Mouse (Mus musculus): ENCODE results near the gene Art3. TPM values are rescaled to one million over a fixed set of nuclear protein-coding genes. Genes with fewer than 3 reads are reported as not detected.

The Art3 gene
- polyA plus RNA-seq, 1 experiment from 2014 or later = 59.2 TPM

DNA sequence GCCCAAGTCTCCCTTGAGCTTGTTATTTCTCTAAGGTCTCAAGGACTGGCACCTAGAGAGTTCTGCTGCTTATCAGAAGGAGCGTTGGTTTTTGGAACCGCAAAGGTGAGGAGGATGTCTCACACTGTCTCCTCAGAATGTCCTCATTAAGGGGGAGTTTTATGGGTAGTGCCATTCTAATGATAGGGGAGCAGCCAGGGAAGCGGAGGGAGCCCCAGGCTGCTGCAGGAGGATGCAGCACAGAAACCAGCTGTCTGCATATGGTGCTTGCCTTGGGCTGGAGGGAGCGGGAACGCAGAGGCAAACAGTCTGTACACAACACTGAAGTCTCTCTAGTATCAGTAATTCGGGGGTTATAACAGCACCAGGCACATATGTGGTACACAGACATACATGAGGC, 39.3 kb downstream of the Art3 start:
- no peak for ATAC-seq (ENCODE audit: insufficient number of reproducible peaks, insufficient read depth, low FRiP score, low read depth)
- H3K4me3 ChIP-seq (ENCODE audit: control insufficient read depth in 1 of 2, insufficient read depth in 1 of 2, low read depth in 1 of 2, low read length in 2 of 2) = no peak overlapping the region
- no peak overlapping the region for H3K27ac ChIP-seq (replicated peaks in 1 of 2; ENCODE audit: control insufficient read depth in 1 of 2, insufficient read depth in 1 of 2, low read depth in 2 of 2, low read length in 2 of 2)
- no peaks in the 10 kb centered on the region for H3K36me3 ChIP-seq (ENCODE audit: control insufficient read depth, insufficient read depth, low read length)
- no peaks in the 10 kb centered on the region for H3K27me3 ChIP-seq (ENCODE audit: control insufficient read depth, insufficient read depth, low read length)
- no peak overlapping the region for H3K9ac ChIP-seq (ENCODE audit: low read length)
- H3K4me1 ChIP-seq (ENCODE audit: control insufficient read depth in 2 of 2, insufficient read depth in 2 of 2, low read length in 2 of 2) = peaks cover 5% of the 10 kb centered on the region in 2 experiments; a peak in 2 of 4 replicates
- 74% methylated on average over 6 of the region's 6 CpGs for WGBS
- H3K4me2 ChIP-seq (ENCODE audit: low read length) = no peak overlapping the region
- no peaks in the 10 kb centered on the region for H3K9me3 ChIP-seq (ENCODE audit: control insufficient read depth, low read length)

DNA sequence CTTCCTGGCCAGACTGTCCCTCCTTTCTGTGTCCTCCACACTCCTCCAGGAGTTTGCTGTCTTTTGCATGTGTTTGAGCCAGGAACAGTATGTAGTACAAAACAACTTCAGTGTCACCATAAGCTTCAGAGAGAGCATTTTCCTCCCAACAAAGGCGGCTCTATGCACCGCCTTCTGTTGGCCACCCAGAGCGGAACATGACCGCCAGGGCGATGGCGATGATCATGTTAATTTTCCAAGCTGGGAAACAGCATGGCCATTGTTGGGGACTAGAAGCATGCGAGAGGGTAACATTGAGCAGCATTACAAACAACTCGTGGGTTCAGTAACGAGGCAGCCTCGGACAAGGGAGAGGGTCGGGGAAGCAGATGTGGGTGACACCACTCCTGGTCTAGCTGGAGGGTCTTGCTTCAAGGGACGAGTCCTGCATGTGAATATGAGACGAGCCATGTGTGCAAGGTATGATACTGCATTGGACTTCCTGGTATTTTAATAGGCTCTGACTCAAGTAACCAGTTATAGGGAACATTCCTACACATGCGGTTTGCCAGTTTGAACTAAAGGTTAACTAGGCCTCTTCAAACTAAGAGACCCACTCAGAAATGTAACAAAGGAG, 39.8 kb downstream of the Art3 start:
- Histone ChIP-seq H3K36me3 (ENCODE audit: control insufficient read depth, insufficient read depth, low read length) (no peaks in the 10 kb centered on the region), H3K4me2 (ENCODE audit: low read length) (no peak overlapping the region), H3K9me3 (ENCODE audit: control insufficient read depth, low read length) (no peaks in the 10 kb centered on the region), H3K27ac (replicated peaks in 1 of 2; ENCODE audit: control insufficient read depth in 1 of 2, insufficient read depth in 1 of 2, low read depth in 2 of 2, low read length in 2 of 2) (no peak overlapping the region), H3K9ac (ENCODE audit: low read length) (no peak overlapping the region), H3K4me3 (ENCODE audit: control insufficient read depth in 1 of 2, insufficient read depth in 1 of 2, low read depth in 1 of 2, low read length in 2 of 2) (no peak overlapping the region), H3K27me3 (ENCODE audit: control insufficient read depth, insufficient read depth, low read length) (no peaks in the 10 kb centered on the region), H3K4me1 (ENCODE audit: control insufficient read depth in 2 of 2, insufficient read depth in 2 of 2, low read length in 2 of 2) (peaks cover 5 to 7% of the 10 kb centered on the region in 2 experiments; a peak in 2 of 4 replicates)
- ATAC-seq (ENCODE audit: insufficient number of reproducible peaks, insufficient read depth, low FRiP score, low read depth) = no peak
- 84% methylated on average over 14 of the region's 14 CpGs for WGBS

DNA sequence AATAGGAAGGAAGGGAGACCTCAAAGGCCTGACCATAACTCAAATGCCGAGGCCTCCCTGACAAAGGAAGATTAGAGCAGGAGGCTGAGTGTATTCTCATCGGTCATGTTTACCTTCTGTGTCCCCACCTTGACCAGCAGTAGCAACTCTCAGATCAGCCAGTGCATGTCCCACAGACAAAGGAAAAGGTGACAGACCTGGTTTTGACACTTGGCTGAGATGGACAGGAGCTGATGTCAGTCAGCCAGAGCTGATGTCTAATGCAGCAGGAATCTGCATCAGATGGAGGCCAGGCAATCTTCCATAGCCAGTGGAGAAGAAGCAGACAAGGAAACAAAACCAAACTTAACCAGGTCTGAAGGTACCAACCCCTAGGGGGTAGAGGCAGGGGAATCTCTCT, 41.0 kb downstream of the Art3 start:
- no peak overlapping the region for H3K4me3 ChIP-seq (ENCODE audit: control insufficient read depth in 1 of 2, insufficient read depth in 1 of 2, low read depth in 1 of 2, low read length in 2 of 2)
- H3K4me2 ChIP-seq (ENCODE audit: low read length) = no peak overlapping the region
- 26% methylated on average over 2 of the region's 2 CpGs for WGBS
- no peak overlapping the region for H3K9ac ChIP-seq (ENCODE audit: low read length)
- H3K27ac ChIP-seq (replicated peaks in 1 of 2; ENCODE audit: control insufficient read depth in 1 of 2, insufficient read depth in 1 of 2, low read depth in 2 of 2, low read length in 2 of 2) = no peak overlapping the region
- no peaks in the 10 kb centered on the region for H3K9me3 ChIP-seq (ENCODE audit: control insufficient read depth, low read length)
- H3K36me3 ChIP-seq (ENCODE audit: control insufficient read depth, insufficient read depth, low read length) = no peaks in the 10 kb centered on the region
- H3K27me3 ChIP-seq (ENCODE audit: control insufficient read depth, insufficient read depth, low read length) = no peaks in the 10 kb centered on the region
- ATAC-seq (ENCODE audit: insufficient number of reproducible peaks, insufficient read depth, low FRiP score, low read depth) = no peak
- peaks cover 8 to 17% of the 10 kb centered on the region in 2 experiments; a peak in 3 of 4 replicates for H3K4me1 ChIP-seq (ENCODE audit: control insufficient read depth in 2 of 2, insufficient read depth in 2 of 2, low read length in 2 of 2)

DNA sequence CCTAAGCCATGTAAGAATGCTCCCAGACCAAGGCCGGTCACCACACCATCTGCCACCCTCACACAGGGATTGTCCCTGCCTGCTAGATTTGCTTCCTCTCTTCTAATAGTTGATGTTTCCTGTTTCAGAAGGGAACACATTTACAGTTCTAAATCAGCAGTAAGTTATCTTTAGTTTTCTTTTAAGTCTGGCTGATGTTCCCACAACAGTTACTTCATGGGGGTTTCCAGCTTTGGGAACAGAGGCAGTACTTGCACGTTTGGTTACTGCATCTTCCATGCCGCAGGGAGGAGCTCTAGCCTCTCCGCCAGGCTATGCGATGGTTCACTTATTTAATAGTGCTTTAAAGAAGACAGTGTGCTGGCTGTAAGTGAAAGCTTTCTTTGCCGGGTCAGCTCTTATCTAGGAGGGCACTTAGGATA, 43.1 kb downstream of the Art3 start:
- Histone ChIP-seq H3K9me3 (ENCODE audit: control insufficient read depth, low read length) (no peaks in the 10 kb centered on the region), H3K36me3 (ENCODE audit: control insufficient read depth, insufficient read depth, low read length) (no peaks in the 10 kb centered on the region), H3K27ac (replicated peaks in 1 of 2; ENCODE audit: control insufficient read depth in 1 of 2, insufficient read depth in 1 of 2, low read depth in 2 of 2, low read length in 2 of 2) (0 out of 4 replicates have a peak overlapping the region, but pooled peaks of 1 of the 2 experiments have one; percentile 0), H3K4me3 (ENCODE audit: control insufficient read depth in 1 of 2, insufficient read depth in 1 of 2, low read depth in 1 of 2, low read length in 2 of 2) (no peak overlapping the region), H3K4me2 (ENCODE audit: low read length) (no peak overlapping the region), H3K9ac (ENCODE audit: low read length) (no peak overlapping the region), H3K4me1 (ENCODE audit: control insufficient read depth in 2 of 2, insufficient read depth in 2 of 2, low read length in 2 of 2) (peaks cover 3 to 17% of the 10 kb centered on the region in 2 experiments; a peak in 3 of 4 replicates), H3K27me3 (ENCODE audit: control insufficient read depth, insufficient read depth, low read length) (no peaks in the 10 kb centered on the region)
- ATAC-seq (ENCODE audit: insufficient number of reproducible peaks, insufficient read depth, low FRiP score, low read depth) = no peak
- WGBS = 42% methylated on average over 6 of the region's 6 CpGs

DNA sequence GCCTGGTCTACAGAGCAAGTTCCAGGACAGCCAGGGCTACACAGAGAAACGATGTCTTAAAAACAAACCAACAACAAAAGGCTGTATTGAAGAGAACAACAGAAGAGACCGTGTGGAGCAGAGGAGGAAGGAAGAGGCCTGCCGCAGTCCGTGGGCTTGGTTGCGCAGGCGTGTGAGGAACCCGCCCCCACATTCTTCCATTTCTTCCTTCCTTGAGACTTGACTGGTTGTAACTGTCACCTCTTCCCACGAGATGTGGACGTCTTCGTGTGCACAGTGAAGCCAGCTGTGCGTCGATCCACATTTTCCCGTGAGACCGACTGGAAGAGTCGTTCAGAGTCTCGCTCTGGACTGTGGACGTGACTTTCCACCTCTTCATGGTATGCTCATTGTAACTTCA, 43.7 kb downstream of the Art3 start:
- Histone ChIP-seq H3K4me1 (ENCODE audit: control insufficient read depth in 2 of 2, insufficient read depth in 2 of 2, low read length in 2 of 2) (peaks cover 3 to 17% of the 10 kb centered on the region in 2 experiments; a peak in 3 of 4 replicates), H3K27me3 (ENCODE audit: control insufficient read depth, insufficient read depth, low read length) (no peaks in the 10 kb centered on the region), H3K36me3 (ENCODE audit: control insufficient read depth, insufficient read depth, low read length) (no peaks in the 10 kb centered on the region), H3K4me2 (ENCODE audit: low read length) (no peak overlapping the region), H3K27ac (replicated peaks in 1 of 2; ENCODE audit: control insufficient read depth in 1 of 2, insufficient read depth in 1 of 2, low read depth in 2 of 2, low read length in 2 of 2) (0 out of 4 replicates have a peak overlapping the region, but pooled peaks of 1 of the 2 experiments have one; percentile 0), H3K9ac (ENCODE audit: low read length) (no peak overlapping the region), H3K4me3 (ENCODE audit: control insufficient read depth in 1 of 2, insufficient read depth in 1 of 2, low read depth in 1 of 2, low read length in 2 of 2) (no peak overlapping the region), H3K9me3 (ENCODE audit: control insufficient read depth, low read length) (no peaks in the 10 kb centered on the region)
- no peak for ATAC-seq (ENCODE audit: insufficient number of reproducible peaks, insufficient read depth, low FRiP score, low read depth)
- 77% methylated on average over 17 of the region's 17 CpGs for WGBS

DNA sequence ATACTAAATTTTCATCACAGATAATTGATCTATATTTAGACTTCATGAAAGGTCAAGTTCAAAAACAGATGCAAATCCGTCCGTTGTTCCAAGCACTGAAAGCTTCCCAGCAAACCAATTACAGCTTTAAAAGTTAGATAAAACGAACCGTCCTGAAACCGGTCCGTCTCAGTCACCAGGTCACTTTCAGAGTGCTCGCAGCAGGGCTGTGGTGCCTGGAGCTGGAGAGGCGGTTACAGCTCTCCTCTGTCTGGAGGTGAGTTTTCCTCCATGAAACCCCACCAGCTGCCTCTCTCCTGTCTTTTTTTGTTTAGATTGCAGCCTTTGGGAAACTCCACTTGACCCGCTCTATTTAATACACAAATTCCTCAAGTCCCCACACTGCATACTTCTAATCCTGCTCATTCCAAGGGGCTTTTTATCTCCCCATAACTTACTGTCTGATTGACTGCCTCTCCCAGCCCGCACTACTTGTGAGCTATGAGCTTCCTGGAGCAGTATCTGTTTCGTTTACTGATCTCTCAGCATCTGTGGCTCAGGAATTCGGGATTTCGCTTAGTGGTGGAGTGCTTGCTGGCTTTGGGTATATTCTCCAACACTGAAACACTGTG, 45.3 kb downstream of the Art3 start:
- H3K4me1 ChIP-seq (ENCODE audit: control insufficient read depth in 2 of 2, insufficient read depth in 2 of 2, low read length in 2 of 2) = peaks cover 3 to 20% of the 10 kb centered on the region in 2 experiments; a peak in 3 of 4 replicates
- 16% methylated on average over 13 of the region's 13 CpGs for WGBS
- ATAC-seq (ENCODE audit: insufficient number of reproducible peaks, insufficient read depth, low FRiP score, low read depth) = no peak
- H3K4me2 ChIP-seq (ENCODE audit: low read length) = peak overlapping the region; percentile 55
- no peaks in the 10 kb centered on the region for H3K9me3 ChIP-seq (ENCODE audit: control insufficient read depth, low read length)
- H3K27ac ChIP-seq (replicated peaks in 1 of 2; ENCODE audit: control insufficient read depth in 1 of 2, insufficient read depth in 1 of 2, low read depth in 2 of 2, low read length in 2 of 2) = no peak overlapping the region
- H3K4me3 ChIP-seq (ENCODE audit: control insufficient read depth in 1 of 2, insufficient read depth in 1 of 2, low read depth in 1 of 2, low read length in 2 of 2) = 0 out of 4 replicates have a peak overlapping the region, but pooled peaks of 1 of the 2 experiments have one; percentile 13
- no peak overlapping the region for H3K9ac ChIP-seq (ENCODE audit: low read length)
- H3K27me3 ChIP-seq (ENCODE audit: control insufficient read depth, insufficient read depth, low read length) = no peaks in the 10 kb centered on the region
- H3K36me3 ChIP-seq (ENCODE audit: control insufficient read depth, insufficient read depth, low read length) = no peaks in the 10 kb centered on the region

DNA sequence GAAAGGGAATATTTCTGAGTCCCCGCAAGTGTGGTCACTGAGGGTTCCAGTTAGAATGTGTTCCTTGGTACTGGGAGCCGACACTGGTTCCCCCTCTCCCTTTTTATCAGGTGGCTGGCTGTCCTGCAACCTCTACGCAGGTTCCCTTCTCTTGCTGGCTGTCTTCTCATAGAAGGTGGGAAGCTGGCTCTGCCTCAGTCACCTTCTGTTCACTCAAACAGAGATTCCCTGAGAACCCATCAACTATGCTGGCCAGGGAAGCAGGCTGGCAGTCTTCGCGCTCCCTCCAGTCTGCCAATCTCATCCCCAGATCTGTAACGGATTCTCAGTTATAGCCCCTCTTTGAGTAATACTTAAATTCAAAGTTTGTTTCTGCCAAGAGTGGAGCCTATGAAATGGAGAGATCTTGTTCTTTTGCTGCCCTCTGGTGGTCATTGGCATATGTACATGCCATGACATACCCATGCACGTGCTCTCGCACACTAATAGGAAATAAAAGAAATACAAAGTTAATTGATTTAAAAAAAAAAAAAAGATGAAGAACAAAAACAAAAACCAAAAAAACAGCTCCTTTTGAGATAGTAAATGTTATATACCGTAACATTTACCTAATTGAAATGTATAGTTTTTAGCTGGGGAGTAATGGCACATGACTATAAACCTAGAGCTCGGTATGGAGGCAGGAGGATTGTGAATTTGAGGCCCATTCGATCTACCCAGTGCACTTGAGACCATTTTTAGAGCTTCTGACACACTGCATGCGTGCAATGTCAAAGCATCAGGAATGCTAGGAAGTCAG, 50.1 kb downstream of the Art3 start:
- no peak overlapping the region for H3K27ac ChIP-seq (replicated peaks in 1 of 2; ENCODE audit: control insufficient read depth in 1 of 2, insufficient read depth in 1 of 2, low read depth in 2 of 2, low read length in 2 of 2)
- no peaks in the 10 kb centered on the region for H3K27me3 ChIP-seq (ENCODE audit: control insufficient read depth, insufficient read depth, low read length)
- no peak overlapping the region for H3K4me2 ChIP-seq (ENCODE audit: low read length)
- H3K4me3 ChIP-seq (ENCODE audit: control insufficient read depth in 1 of 2, insufficient read depth in 1 of 2, low read depth in 1 of 2, low read length in 2 of 2) = no peak overlapping the region
- no peaks in the 10 kb centered on the region for H3K36me3 ChIP-seq (ENCODE audit: control insufficient read depth, insufficient read depth, low read length)
- H3K4me1 ChIP-seq (ENCODE audit: control insufficient read depth in 2 of 2, insufficient read depth in 2 of 2, low read length in 2 of 2) = peaks cover 11 to 15% of the 10 kb centered on the region in 2 experiments
- ATAC-seq (ENCODE audit: insufficient number of reproducible peaks, insufficient read depth, low FRiP score, low read depth) = no peak
- no peak overlapping the region for H3K9ac ChIP-seq (ENCODE audit: low read length)
- no peaks in the 10 kb centered on the region for H3K9me3 ChIP-seq (ENCODE audit: control insufficient read depth, low read length)
- 28% methylated on average over 12 of the region's 12 CpGs for WGBS

All from heart, embryonic 14.5 days (tissue).